Mouse (Mus musculus): Measurements from ENCODE around the gene Hipk2.

DNA sequence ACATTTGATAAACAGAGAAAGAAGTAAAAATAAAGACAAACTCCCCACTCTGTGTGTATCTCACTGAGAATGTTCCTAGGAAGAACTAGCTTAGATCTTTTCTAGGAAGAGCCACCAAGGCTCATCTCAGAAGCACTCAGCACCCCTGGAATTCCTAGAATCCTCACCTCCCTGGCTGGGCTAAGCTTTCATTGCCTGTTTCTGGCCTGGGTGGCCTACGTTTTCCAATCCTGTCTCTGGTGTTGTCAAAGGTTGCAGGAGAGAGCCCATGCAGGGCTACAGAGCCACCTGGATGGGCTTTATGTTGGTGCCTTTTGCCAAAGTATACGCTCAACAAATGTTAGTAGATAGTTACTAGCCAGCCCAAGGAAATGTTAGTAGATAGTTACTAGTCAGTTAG, 120.0 kb downstream of the Hipk2 start:
- TF ChIP-seq POLR2A (IDR thresholded peaks at IDR 0.05; ENCODE audit: control insufficient read depth, extremely low read depth, insufficient read depth, low read length, poor library complexity) (no peak), CTCF (IDR thresholded peaks at IDR 0.05; ENCODE audit: borderline replicate concordance, control insufficient read depth, extremely low read depth, insufficient read depth, low read length, poor library complexity) (no peak)

Measured in thymus, adult 2 months (tissue).